Mouse (Mus musculus) MEL (cell line): Measurements from ENCODE around the gene Eif4ebp2. TPM values are rescaled to one million over a fixed set of nuclear protein-coding genes. Genes with fewer than 3 reads are reported as not detected.

Experiments used
- DNase-seq: peaks from one replicate; pipeline ENCODE4 v3.0.0; 2011; ENCODE audit warnings: low read depth, low spot score
- H3K27ac ChIP-seq: 2 replicates; pipeline ENCODE4 v1.5.1; 2012; ENCODE audit warnings: low read depth, mild to moderate bottlenecking, control low read depth, low read length, moderate library complexity; ENCODE audit not compliant: control insufficient read depth
- H3K27me3 ChIP-seq, 2 experiments: fragments of 150-350 bp in 1 of 2; sonication (generic) in 1 of 2; 2 replicates each; pipeline ENCODE4 v1.6.1; 2012; ENCODE audit warnings: low read length in 2 of 2, mild to moderate bottlenecking in 2 of 2, improper control_type of control experiment in 1 of 2, moderate library complexity in 1 of 2; ENCODE audit not compliant: insufficient read depth in 2 of 2, control insufficient read depth in 1 of 2
- H3K36me3 ChIP-seq, 2 experiments: 2 replicates each; pipeline ENCODE4 v1.6.1; 2012 to 2014; ENCODE audit warnings: low read length in 2 of 2, improper control_type of control experiment in 1 of 2, inconsistent platforms in 1 of 2, mild to moderate bottlenecking in 1 of 2; ENCODE audit not compliant: insufficient read depth in 2 of 2, control insufficient read depth in 1 of 2
- H3K4me1 ChIP-seq, 2 experiments: fragments of 150-350 bp in 1 of 2; sonication (generic) in 1 of 2; 2 replicates each; pipeline ENCODE4 v1.6.1; 2012; ENCODE audit warnings: low read length in 2 of 2, improper control_type of control experiment in 1 of 2, mild to moderate bottlenecking in 1 of 2; ENCODE audit not compliant: insufficient read depth in 2 of 2, control insufficient read depth in 1 of 2
- H3K4me3 ChIP-seq, 2 experiments: fragments of 150-350 bp in 1 of 2; sonication (generic) in 1 of 2; 2 replicates each; pipeline ENCODE4 v1.5.1; 2012; ENCODE audit warnings: low read depth in 2 of 2, low read length in 2 of 2, mild to moderate bottlenecking in 2 of 2, moderate library complexity in 2 of 2, control low read depth in 1 of 2, improper control_type of control experiment in 1 of 2; ENCODE audit not compliant: control insufficient read depth in 1 of 2, insufficient read depth in 1 of 2
- H3K79me2 ChIP-seq: 2 replicates; pipeline ENCODE4 v1.6.1; 2012; ENCODE audit warnings: mild to moderate bottlenecking, low read length, moderate library complexity; ENCODE audit not compliant: control insufficient read depth, poor library complexity, insufficient read depth
- H3K9ac ChIP-seq: 2 replicates; pipeline ENCODE4 v1.6.1; 2012; ENCODE audit warnings: low read depth, mild to moderate bottlenecking, control low read depth, low read length, moderate library complexity; ENCODE audit not compliant: control insufficient read depth, poor library complexity, severe bottlenecking
- H3K9me3 ChIP-seq: fragments of 150-350 bp; sonication (generic); replicated peaks from 2 replicates; pipeline ENCODE4 v1.6.1; 2012; ENCODE audit warnings: mild to moderate bottlenecking, low read length, improper control_type of control experiment, moderate library complexity; ENCODE audit not compliant: insufficient read depth
- BHLHE40 ChIP-seq: IDR thresholded peaks from 2 replicates; pipeline ENCODE4 v1.6.1; 2012; ENCODE audit warnings: low read depth, mild to moderate bottlenecking, inconsistent platforms, low read length, improper control_type of control experiment, borderline replicate concordance
- CHD1 ChIP-seq: IDR thresholded peaks from 2 replicates; pipeline ENCODE4 v1.6.1; 2012; ENCODE audit warnings: low read depth, mild to moderate bottlenecking, inconsistent platforms, low read length, improper control_type of control experiment
- ELF1 ChIP-seq: IDR thresholded peaks from 2 replicates; pipeline ENCODE4 v1.6.1; 2014; ENCODE audit warnings: low read depth, mild to moderate bottlenecking, inconsistent platforms, low read length, improper control_type of control experiment, moderate library complexity
- EP300 ChIP-seq, 2 experiments: IDR thresholded peaks; 2 replicates each; pipeline ENCODE4 v1.6.1; 2011; ENCODE audit warnings: improper control_type of control experiment in 2 of 2, low read length in 2 of 2, low read depth in 1 of 2, mild to moderate bottlenecking in 1 of 2
- ETS1 ChIP-seq: IDR thresholded peaks from 2 replicates; pipeline ENCODE4 v1.6.1; 2012; ENCODE audit warnings: low read depth, mild to moderate bottlenecking, inconsistent platforms, low read length, improper control_type of control experiment, moderate library complexity
- GATA1 ChIP-seq: IDR thresholded peaks from 2 replicates; pipeline ENCODE4 v1.6.1; 2011; ENCODE audit warnings: low read depth, low read length, improper control_type of control experiment
- HCFC1 ChIP-seq: IDR thresholded peaks from 2 replicates; pipeline ENCODE4 v1.6.1; 2012; ENCODE audit warnings: low read depth, mild to moderate bottlenecking, inconsistent platforms, low read length, improper control_type of control experiment, moderate library complexity
- MAFK ChIP-seq: IDR thresholded peaks from 2 replicates; pipeline ENCODE4 v1.6.1; 2011; ENCODE audit warnings: low read depth, mild to moderate bottlenecking, low read length, improper control_type of control experiment, borderline replicate concordance
- MAX ChIP-seq: IDR thresholded peaks from 2 replicates; pipeline ENCODE4 v1.6.1; 2011; ENCODE audit warnings: low read length, improper control_type of control experiment
- MAZ ChIP-seq: IDR thresholded peaks from 2 replicates; pipeline ENCODE4 v1.6.1; 2012; ENCODE audit warnings: low read depth, mild to moderate bottlenecking, inconsistent platforms, low read length, improper control_type of control experiment
- MEF2A ChIP-seq: IDR thresholded peaks from 2 replicates; pipeline ENCODE4 v1.6.1; 2014; ENCODE audit warnings: low read depth, mild to moderate bottlenecking, inconsistent platforms, low read length, improper control_type of control experiment; ENCODE audit not compliant: poor library complexity, insufficient replicate concordance, severe bottlenecking; ENCODE audit errors: extremely low read depth
- MXI1 ChIP-seq: IDR thresholded peaks from 2 replicates; pipeline ENCODE4 v1.6.1; 2011; ENCODE audit warnings: mild to moderate bottlenecking, low read depth, low read length, improper control_type of control experiment
- NELFE ChIP-seq: IDR thresholded peaks from 2 replicates; pipeline ENCODE4 v1.6.1; 2011; ENCODE audit warnings: low read depth, low read length, improper control_type of control experiment
- POLR2A ChIP-seq, 2 experiments: IDR thresholded peaks; 2 replicates each; pipeline ENCODE4 v1.6.1; 2011 to 2012; ENCODE audit warnings: low read length in 2 of 2, mild to moderate bottlenecking in 2 of 2, control low read depth in 1 of 2, improper control_type of control experiment in 1 of 2, low read depth in 1 of 2, moderate library complexity in 1 of 2; ENCODE audit not compliant: control insufficient read depth in 1 of 2, insufficient read depth in 1 of 2, poor library complexity in 1 of 2
- POLR2AphosphoS2 ChIP-seq: IDR thresholded peaks from 2 replicates; pipeline ENCODE4 v1.6.1; 2011; ENCODE audit warnings: low read length, improper control_type of control experiment
- POLR2AphosphoS5 ChIP-seq: IDR thresholded peaks from 2 replicates; pipeline ENCODE4 v1.6.1; 2012; ENCODE audit warnings: low read depth, borderline replicate concordance, mild to moderate bottlenecking, inconsistent platforms, low read length, moderate library complexity, mixed read lengths
- SIN3A ChIP-seq: IDR thresholded peaks from 2 replicates; pipeline ENCODE4 v1.6.1; 2012; ENCODE audit warnings: low read length, improper control_type of control experiment, inconsistent platforms
- SMC3 ChIP-seq: IDR thresholded peaks from 2 replicates; pipeline ENCODE4 v1.6.1; 2011; ENCODE audit warnings: low read depth, low read length, improper control_type of control experiment
- TAL1 ChIP-seq: IDR thresholded peaks from 2 replicates; pipeline ENCODE4 v1.6.1; 2012; ENCODE audit warnings: mild to moderate bottlenecking, inconsistent platforms, low read length, moderate library complexity, mixed read lengths
- TCF12 ChIP-seq: IDR thresholded peaks from 2 replicates; pipeline ENCODE4 v1.6.1; 2014; ENCODE audit warnings: low read depth, mild to moderate bottlenecking, inconsistent platforms, low read length, improper control_type of control experiment, moderate library complexity
- UBTF ChIP-seq: IDR thresholded peaks from 2 replicates; pipeline ENCODE4 v1.6.1; 2012; ENCODE audit warnings: low read depth, mild to moderate bottlenecking, inconsistent platforms, low read length, improper control_type of control experiment, moderate library complexity, borderline replicate concordance; ENCODE audit not compliant: insufficient read depth
- USF1 ChIP-seq: IDR thresholded peaks from 2 replicates; pipeline ENCODE4 v1.6.1; 2014; ENCODE audit warnings: low read depth, mild to moderate bottlenecking, inconsistent platforms, low read length, improper control_type of control experiment, moderate library complexity
- USF2 ChIP-seq, 2 experiments: IDR thresholded peaks; 2 replicates each; pipeline ENCODE4 v1.6.1; 2011 to 2012; ENCODE audit warnings: improper control_type of control experiment in 2 of 2, low read length in 2 of 2, borderline replicate concordance in 1 of 2, inconsistent platforms in 1 of 2, low read depth in 1 of 2, mild to moderate bottlenecking in 1 of 2; ENCODE audit not compliant: insufficient read depth in 1 of 2
- ZC3H11A ChIP-seq: IDR thresholded peaks from 2 replicates; pipeline ENCODE4 v1.6.1; 2012; ENCODE audit warnings: low read depth, mild to moderate bottlenecking, inconsistent platforms, low read length, improper control_type of control experiment
- polyA plus RNA-seq, 2 experiments: library from polyadenylated mRNA; stranded (reverse) in 1 of 2; unstranded in 1 of 2; fragments of >175 nt in 1 of 2; fragments of >200 nt in 1 of 2; gene quantifications; 2 replicates each; pipeline versions ENCODE4 v1.2.1 to v1.2.4; 2012; ENCODE audit warnings: low replicate concordance in 2 of 2, low read depth in 1 of 2; ENCODE audit not compliant: insufficient read length in 2 of 2, insufficient read depth in 1 of 2, missing spikeins in 1 of 2
- total RNA-seq: library from RNA; depleted of rRNA; stranded (reverse); fragments of 300-350 nt; gene quantifications from 2 replicates; pipeline ENCODE4 v1.2.3, GENCODE M21; 2012

Gene Eif4ebp2
- total and polyA plus RNA-seq, 3 experiments: 17.1 to 186 (median 52.9) TPM

GRCm38 (mm10) chr10:61383021-61383714 lies 69.3 kb downstream of the Eif4ebp2 start, which contains the start of gene Pald1:
Gene Pald1 (minus strand): TSS chr10:61383530.
- Histone ChIP-seq H3K27ac (no peak within 1 kb of the TSS), H3K36me3 (peaks cover 0 to 3% of the 10 kb centered on the region in 2 experiments; a peak in 1 of 4 replicates), H3K9me3 (no peaks in the 10 kb centered on the region), H3K4me1 (peaks cover 0 to 7% of the 10 kb centered on the region in 2 experiments; a peak in 3 of 4 replicates), H3K79me2 (no peaks in the 10 kb centered on the region), H3K27me3 (no peaks in the 10 kb centered on the region), H3K4me3 (peak within 1 kb of the TSS; percentile 63 to 75), H3K9ac (peak within 1 kb of the TSS; percentile 71)
- TF ChIP-seq ETS1: no peak
- no peak for TF ChIP-seq MAZ
- peak; percentile 32; the same call in 1 of the 2 replicates for TF ChIP-seq ELF1
- no peak for TF ChIP-seq USF1
- TF ChIP-seq POLR2A (IDR thresholded peaks at IDR 0.05; ENCODE audit: control insufficient read depth in 1 of 2, insufficient read depth in 1 of 2, low read depth in 1 of 2, low read length in 2 of 2, poor library complexity in 1 of 2): 0 out of 4 replicates have a peak, but pooled peaks of 1 of the 2 experiments have one; percentile 39
- no peak for TF ChIP-seq POLR2AphosphoS2
- TF ChIP-seq HCFC1: no peak
- no peak for TF ChIP-seq GATA1
- TF ChIP-seq SIN3A: 0 out of 2 replicates have a peak, but pooled peaks have one; percentile 29
- 0 out of 2 replicates have a peak, but pooled peaks have one; percentile 7 for TF ChIP-seq NELFE
- no peak for TF ChIP-seq POLR2AphosphoS5
- TF ChIP-seq UBTF: no peak
- TF ChIP-seq MAFK: no peak
- no peak for TF ChIP-seq BHLHE40
- DNase-seq: peak; percentile 63

- Histone ChIP-seq H3K27me3 (no peaks in the 10 kb centered on the region), H3K9me3 (no peaks in the 10 kb centered on the region), H3K9ac (peak overlapping the region; percentile 71), H3K4me1 (peaks cover 0 to 7% of the 10 kb centered on the region in 2 experiments; a peak in 3 of 4 replicates), H3K27ac (no peak overlapping the region), H3K79me2 (no peaks in the 10 kb centered on the region), H3K4me3 (peak overlapping the region; percentile 63 to 75)
- peak; percentile 21 for DNase-seq
- no peak for TF ChIP-seq EP300 (IDR thresholded peaks at IDR 0.05; ENCODE audit: low read depth in 1 of 2, low read length in 2 of 2)
- no peak for TF ChIP-seq GATA1
- TF ChIP-seq MXI1: no peak
- TF ChIP-seq BHLHE40: no peak
- no peak for TF ChIP-seq POLR2AphosphoS5
- no peak for TF ChIP-seq SMC3
- TF ChIP-seq TCF12: no peak
- no peak for TF ChIP-seq ZC3H11A
- TF ChIP-seq MEF2A: no peak
- no peak for TF ChIP-seq ETS1
- TF ChIP-seq CHD1: no peak
- no peak for TF ChIP-seq TAL1
- no peak for TF ChIP-seq MAX
- no peak for TF ChIP-seq USF2 (IDR thresholded peaks at IDR 0.05; ENCODE audit: borderline replicate concordance in 1 of 2, insufficient read depth in 1 of 2, low read depth in 1 of 2, low read length in 2 of 2)
- no peak for TF ChIP-seq POLR2AphosphoS2
- TF ChIP-seq, all 39 proteins: peak for 0
- peaks cover 0 to 3% of the 10 kb centered on the region in 2 experiments; a peak in 1 of 4 replicates for H3K36me3 ChIP-seq
These were observed 70.2 kb downstream of the Eif4ebp2 start for GRCm38 (mm10) chr10:61382281-61382731.
